Mouse (Mus musculus): ENCODE measurements around the gene Zfp777.

GRCm38 (mm10) chr6:47974599-47974998, 74.1 kb downstream of the Zfp777 start:
- TF ChIP-seq CTCF (conservative IDR thresholded peaks at IDR 0.05; ENCODE audit: insufficient read depth, insufficient read length, low read depth, low read length) (no peak), POLR2A (IDR thresholded peaks at IDR 0.05; ENCODE audit: low read depth, low read length) (no peak)

Data from kidney, adult 2 months (tissue).